Mouse (Mus musculus) bone marrow, adult 2 months (tissue): ENCODE data around the gene Aaas.

Source experiments
- CTCF ChIP-seq: fragments of 200-500 bp; IDR thresholded peaks from 2 replicates; pipeline ENCODE4 v1.5.1; 2011; ENCODE audit warnings: low read length, control low read depth; ENCODE audit not compliant: control insufficient read depth, insufficient read depth
- POLR2A ChIP-seq: fragments of 200-500 bp; IDR thresholded peaks from 2 replicates; pipeline ENCODE4 v1.6.1; 2011; ENCODE audit warnings: low read depth, mild to moderate bottlenecking, control low read depth, low read length, borderline replicate concordance; ENCODE audit not compliant: control insufficient read depth

GRCm38 (mm10) chr15:102346444-102346843 lies 4.1 kb downstream of the Aaas start:
- TF ChIP-seq POLR2A: no peak
- TF ChIP-seq CTCF: no peak
